Mouse (Mus musculus) gastrocnemius, postnatal 14 days (tissue): ENCODE data around the gene Chchd3. TPM values are rescaled to one million over a fixed set of nuclear protein-coding genes. Genes with fewer than 3 reads are reported as not detected.
A peak's percentile ranks its signal among the peaks of the same experiment; 100 is the strongest.

Source experiments
- DNase-seq: peaks from one replicate; pipeline ENCODE4 v3.0.0; 2021; ENCODE audit warnings: mixed read lengths
- intact Hi-C: fragments of 180-260 bp; cut with DNase I; formaldehyde crosslinking; loops from one replicate; pipeline ENCODE4 v1.15.1; 2025; ENCODE audit warnings: low total_unique reads
- total RNA-seq, 2 experiments: library from RNA; stranded (reverse); gene quantifications; 2 replicates each; pipeline ENCODE4 v1.2.3; 2021

Chchd3 gene
- total RNA-seq, 2 experiments from 2014 or later = 292 to 315 TPM

- no peak for DNase-seq
- intact Hi-C loops = no loop called here
These were observed 31.8 kb downstream of the Chchd3 start for GRCm38 (mm10) chr6:33028296-33028695.

GRCm38 (mm10) chr6:33025041-33025440, 35.0 kb downstream of the Chchd3 start:
- intact Hi-C loops = no loop called here

GRCm38 (mm10) chr6:33004607-33005006, 55.5 kb downstream of the Chchd3 start:
- intact Hi-C loops = no loop called here
- DNase-seq = no peak

More at GRCm38 (mm10) chr6:33025041-33025440, 35.0 kb downstream of the Chchd3 start:
- DNase-seq = no peak

GRCm38 (mm10) chr6:33002988-33003387, 57.1 kb downstream of the Chchd3 start:
- intact Hi-C loops = no loop called here
- DNase-seq = no peak

GRCm38 (mm10) chr6:33001271-33001670, 58.8 kb downstream of the Chchd3 start:
- no peak for DNase-seq
- intact Hi-C loops = no loop called here

GRCm38 (mm10) chr6:32996597-32996996, 63.5 kb downstream of the Chchd3 start:
- intact Hi-C loops = no loop called here
- no peak for DNase-seq

- intact Hi-C loops = no loop called here
- DNase-seq = no peak
These were observed 66.2 kb downstream of the Chchd3 start for GRCm38 (mm10) chr6:32993847-32994246.

GRCm38 (mm10) chr6:32990061-32990633, 69.9 kb downstream of the Chchd3 start:
- no peak for DNase-seq
- intact Hi-C loops = no loop called here

- intact Hi-C loops = no loop called here
These were observed 71.5 kb downstream of the Chchd3 start for GRCm38 (mm10) chr6:32988561-32988960.

GRCm38 (mm10) chr6:32983876-32984275, 76.2 kb downstream of the Chchd3 start:
- intact Hi-C loops = no loop called here
- DNase-seq = no peak

More at GRCm38 (mm10) chr6:32988561-32988960, 71.5 kb downstream of the Chchd3 start:
- no peak for DNase-seq

- DNase-seq = peak; percentile 16
- intact Hi-C loops = no loop called here
These were observed 78.8 kb downstream of the Chchd3 start for GRCm38 (mm10) chr6:32981253-32981652.

- intact Hi-C loops = no loop called here
- DNase-seq = no peak
These were observed 81.2 kb downstream of the Chchd3 start for GRCm38 (mm10) chr6:32978811-32979210.

GRCm38 (mm10) chr6:32971926-32972325, 88.1 kb downstream of the Chchd3 start:
- intact Hi-C loops = no loop called here
- DNase-seq = no peak

- intact Hi-C loops = no loop called here
- DNase-seq = no peak
These were observed 91.1 kb downstream of the Chchd3 start for GRCm38 (mm10) chr6:32968971-32969370.

GRCm38 (mm10) chr6:32962048-32962447, 98.0 kb downstream of the Chchd3 start:
- DNase-seq = no peak
- intact Hi-C loops = no loop called here

GRCm38 (mm10) chr6:32961477-32961876, 98.6 kb downstream of the Chchd3 start:
- no peak for DNase-seq
- intact Hi-C loops = no loop called here

GRCm38 (mm10) chr6:32959816-32960550, 100.1 kb downstream of the Chchd3 start:
- intact Hi-C loops = no loop called here
- no peak for DNase-seq

- intact Hi-C loops = no loop called here
- DNase-seq = no peak
These were observed 104.6 kb downstream of the Chchd3 start for GRCm38 (mm10) chr6:32955481-32955880.

- DNase-seq = no peak
- intact Hi-C loops = no loop called here
These were observed 109.1 kb downstream of the Chchd3 start for GRCm38 (mm10) chr6:32950973-32951372.

- intact Hi-C loops = no loop called here
These were observed 110.4 kb downstream of the Chchd3 start for GRCm38 (mm10) chr6:32949702-32950101.

GRCm38 (mm10) chr6:32947225-32947624, 112.8 kb downstream of the Chchd3 start:
- no peak for DNase-seq
- intact Hi-C loops = no loop called here

More at GRCm38 (mm10) chr6:32949702-32950101, 110.4 kb downstream of the Chchd3 start:
- no peak for DNase-seq
